Mouse (Mus musculus) macrophage (primary cell): ENCODE results near the gene Fancd2. TPM values are rescaled to one million over a fixed set of nuclear protein-coding genes. Genes with fewer than 3 reads are reported as not detected.

ENCODE experiments used
- H3K27ac ChIP-seq: fragments of 350-480 bp; formaldehyde crosslinking; 2 replicates; pipeline ENCODE4 v1.9.0; 2021
- H3K36me3 ChIP-seq: fragments of 350-480 bp; formaldehyde crosslinking; 2 replicates; pipeline ENCODE4 v1.9.0; 2021; ENCODE audit errors: inconsistent target
- H3K4me3 ChIP-seq: fragments of 350-480 bp; formaldehyde crosslinking; 2 replicates; pipeline ENCODE4 v1.9.0; 2021; ENCODE audit errors: inconsistent target
- H3K79me2 ChIP-seq: fragments of 350-480 bp; formaldehyde crosslinking; 2 replicates; pipeline ENCODE4 v1.9.0; 2021; ENCODE audit errors: inconsistent target
- WGBS: methylation state at CpG from one replicate; pipeline ENCODE4 v1.1.7; 2026; ENCODE audit warnings: inconsistent platforms; ENCODE audit not compliant: missing documents; 5-methylcytosine and 5-hydroxymethylcytosine counted together
- polyA plus RNA-seq: library from polyadenylated mRNA; stranded (reverse); fragments of 250-400 nt; gene quantifications from 3 replicates; pipeline ENCODE4 v1.2.4, GENCODE M21; 2018; ENCODE audit warnings: inconsistent platforms

Fancd2 gene
- polyA plus RNA-seq, 1 experiment from 2014 or later: 0.72 TPM

GRCm38 (mm10) chr6:113576044-113576443 is 44.6 kb downstream of the Fancd2 start:
- Histone ChIP-seq H3K36me3 (no peaks in the 10 kb centered on the region), H3K27ac (no peak overlapping the region), H3K79me2 (no peaks in the 10 kb centered on the region), H3K4me3 (no peak overlapping the region)
- 97% methylated on average over 6 of the region's 6 CpGs for WGBS

GRCm38 (mm10) chr6:113579306-113579705 is 47.8 kb downstream of the Fancd2 start:
- Histone ChIP-seq H3K27ac (no peak overlapping the region), H3K4me3 (no peak overlapping the region), H3K36me3 (no peaks in the 10 kb centered on the region), H3K79me2 (no peaks in the 10 kb centered on the region)
- WGBS: 94% methylated on average over 3 of the region's 3 CpGs

DNA sequence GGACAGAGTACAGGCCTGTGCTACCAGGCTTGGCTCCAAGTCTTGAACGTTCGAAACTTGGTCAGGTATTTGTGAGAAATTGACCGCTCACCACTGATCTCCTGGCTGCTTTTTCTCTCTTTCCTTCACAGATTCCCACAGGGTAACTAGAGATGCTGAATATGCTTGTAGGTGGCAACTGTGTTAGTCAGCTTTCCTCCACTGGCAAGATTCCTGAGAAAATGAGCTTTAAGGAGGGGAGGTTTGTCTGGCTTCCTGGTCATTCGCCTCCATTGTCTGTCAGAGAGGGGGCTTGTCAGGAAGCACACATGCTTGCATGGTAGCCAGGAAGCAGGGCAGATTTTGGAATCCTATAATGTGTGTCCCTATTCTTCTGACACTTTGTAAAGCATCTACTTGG is 51.5 kb downstream of the Fancd2 start:
- Histone ChIP-seq H3K79me2 (no peaks in the 10 kb centered on the region), H3K4me3 (no peak overlapping the region), H3K27ac (no peak overlapping the region), H3K36me3 (no peaks in the 10 kb centered on the region)
- 98% methylated on average over 4 of the region's 4 CpGs for WGBS

GRCm38 (mm10) chr6:113585065-113585464 is 53.6 kb downstream of the Fancd2 start:
- H3K4me3 ChIP-seq: no peak overlapping the region
- 95% methylated on average over 5 of the region's 5 CpGs for WGBS
- no peaks in the 10 kb centered on the region for H3K36me3 ChIP-seq

DNA sequence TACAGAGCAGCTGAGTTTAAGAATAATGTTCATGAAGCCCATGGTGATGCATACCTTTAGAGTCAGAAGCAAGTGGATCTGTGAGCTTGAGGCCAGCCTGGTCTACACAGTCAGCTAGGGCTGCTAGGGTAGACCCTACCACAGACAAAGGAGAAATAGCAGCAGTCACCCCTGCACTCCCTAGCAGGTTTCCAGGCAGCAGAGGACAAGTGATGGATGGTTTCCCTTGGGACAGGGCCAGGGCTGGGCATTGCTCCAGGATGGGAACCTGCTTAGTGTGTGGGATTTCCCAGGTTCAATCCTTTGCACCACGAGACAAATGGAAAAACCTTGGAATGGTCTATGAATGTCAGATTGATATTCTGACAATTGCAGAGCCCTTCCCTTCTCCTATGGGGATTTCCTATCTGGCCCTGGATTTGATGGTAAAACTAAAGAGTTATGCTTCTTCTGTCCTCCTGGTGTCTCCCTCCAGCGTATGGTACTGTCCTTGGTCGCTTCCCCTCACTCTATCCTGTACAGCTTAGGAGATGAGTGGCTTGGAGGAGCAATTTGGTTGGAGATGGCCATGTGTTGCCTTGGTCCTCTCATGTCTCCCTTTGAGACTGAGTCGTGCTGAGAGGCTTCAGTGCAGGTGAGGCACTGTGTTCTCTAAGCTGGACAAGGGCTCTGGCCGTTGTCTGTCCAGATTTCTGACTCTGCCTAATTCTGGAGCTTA is 55.1 kb downstream of the Fancd2 start:
- WGBS: 94% methylated on average over 4 of the region's 5 CpGs
- H3K4me3 ChIP-seq: no peak overlapping the region
- no peaks in the 10 kb centered on the region for H3K79me2 ChIP-seq
- H3K27ac ChIP-seq: no peak overlapping the region
- H3K36me3 ChIP-seq: no peaks in the 10 kb centered on the region

More at GRCm38 (mm10) chr6:113585065-113585464, 53.6 kb downstream of the Fancd2 start:
- H3K27ac ChIP-seq: no peak overlapping the region
- no peaks in the 10 kb centered on the region for H3K79me2 ChIP-seq

- no peaks in the 10 kb centered on the region for H3K36me3 ChIP-seq
- no peaks in the 10 kb centered on the region for H3K79me2 ChIP-seq
- WGBS: 97% methylated on average over 2 of the region's 2 CpGs
- H3K27ac ChIP-seq: no peak overlapping the region
- H3K4me3 ChIP-seq: no peak overlapping the region
Measured at GRCm38 (mm10) chr6:113592637-113593036, 61.2 kb downstream of the Fancd2 start.

DNA sequence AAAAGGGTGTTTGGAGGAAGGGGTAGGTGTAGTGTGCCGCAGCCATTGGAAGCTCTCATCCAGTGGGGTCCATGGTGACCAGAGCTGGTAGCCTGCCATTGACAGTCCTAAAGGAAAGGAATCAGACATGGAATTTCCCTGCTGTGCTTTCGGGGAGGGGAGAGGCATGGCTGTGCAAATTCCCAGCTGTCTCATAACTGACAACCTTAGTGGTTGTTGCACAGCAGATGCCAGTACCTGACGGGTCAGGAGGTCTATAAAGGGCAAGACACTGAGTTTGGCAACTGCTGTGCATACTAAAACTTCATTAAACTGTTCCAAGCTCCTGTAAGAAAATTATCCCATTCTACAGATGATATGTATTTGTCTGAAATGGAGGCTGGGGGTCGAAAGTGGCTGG is 66.5 kb downstream of the Fancd2 start:
- WGBS: 91% methylated on average over 4 of the region's 4 CpGs
- Histone ChIP-seq H3K4me3 (no peak overlapping the region), H3K36me3 (no peaks in the 10 kb centered on the region), H3K79me2 (no peaks in the 10 kb centered on the region), H3K27ac (no peak overlapping the region)

DNA sequence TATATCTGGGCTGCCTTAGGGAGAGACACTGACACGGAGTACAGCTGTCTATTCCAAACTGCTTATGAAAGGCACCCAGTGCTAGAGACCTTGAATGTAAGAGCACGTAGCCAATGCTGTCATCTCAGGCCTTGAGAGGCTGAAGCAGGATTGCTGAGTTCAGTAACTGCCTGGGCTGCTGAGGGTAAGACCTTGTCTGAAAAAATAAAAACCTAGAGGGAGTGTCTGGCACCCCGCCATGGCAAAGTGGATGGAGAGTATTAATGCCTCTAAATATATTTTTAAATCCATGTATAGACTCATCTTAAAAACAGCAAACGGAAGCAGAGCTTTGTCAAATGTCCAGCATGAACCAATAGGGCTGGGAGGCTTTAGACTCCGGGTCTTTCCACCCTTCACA is 68.4 kb downstream of the Fancd2 start:
- no peak overlapping the region for H3K4me3 ChIP-seq
- no peaks in the 10 kb centered on the region for H3K36me3 ChIP-seq
- H3K27ac ChIP-seq: no peak overlapping the region
- WGBS: 99% methylated on average over 5 of the region's 5 CpGs
- H3K79me2 ChIP-seq: peaks cover under 1% of the 10 kb centered on the region; the same call in 1 of the 2 replicates

DNA sequence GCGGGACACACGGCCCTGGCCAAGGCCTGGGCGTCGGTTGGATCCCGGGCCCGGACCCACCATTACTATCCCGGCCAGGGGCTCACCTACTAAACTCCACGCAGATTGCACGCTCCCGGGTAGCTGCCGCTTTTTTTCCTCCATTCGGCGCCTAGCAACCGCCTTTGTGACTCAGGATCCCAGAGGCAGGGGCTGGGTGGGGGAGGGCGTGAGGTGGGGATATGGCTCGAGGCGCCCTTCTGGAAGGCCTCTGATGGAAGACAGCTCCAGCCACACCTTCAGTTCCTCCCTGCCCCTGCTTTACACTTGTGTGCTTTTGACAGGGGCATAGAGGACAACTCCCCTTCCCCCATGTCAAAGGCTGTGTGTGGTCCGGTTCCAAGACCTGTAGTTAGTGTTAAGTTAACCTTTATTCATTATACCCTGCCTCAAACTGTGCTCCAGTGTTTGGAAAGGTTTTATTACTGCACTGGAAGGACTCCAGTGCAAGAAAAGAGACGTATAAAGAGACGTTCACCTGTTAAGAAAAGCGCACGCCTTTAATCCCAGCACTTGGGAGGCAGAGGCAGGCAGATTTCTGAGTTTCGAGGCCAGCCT is 69.2 kb downstream of the Fancd2 start, which contains the start of gene Fancd2os:
Fancd2os (minus strand) TSS at position 173 of the 597 bp plus-strand sequence.
- no peak within 1 kb of the TSS for H3K4me3 ChIP-seq
- H3K27ac ChIP-seq: no peak within 1 kb of the TSS
- WGBS: 88% methylated on average over 23 of the region's 23 CpGs
- no peaks in the 10 kb centered on the region for H3K36me3 ChIP-seq
- H3K79me2 ChIP-seq: peaks cover 8% of the 10 kb centered on the region

- H3K4me3 ChIP-seq: no peak overlapping the region
- peaks cover 30% of the 10 kb centered on the region for H3K79me2 ChIP-seq
- no peak overlapping the region for H3K27ac ChIP-seq
- WGBS: 93% methylated on average over 6 of the region's 6 CpGs
- H3K36me3 ChIP-seq: no peaks in the 10 kb centered on the region
Measured at GRCm38 (mm10) chr6:113602821-113603220, 71.3 kb downstream of the Fancd2 start.

DNA sequence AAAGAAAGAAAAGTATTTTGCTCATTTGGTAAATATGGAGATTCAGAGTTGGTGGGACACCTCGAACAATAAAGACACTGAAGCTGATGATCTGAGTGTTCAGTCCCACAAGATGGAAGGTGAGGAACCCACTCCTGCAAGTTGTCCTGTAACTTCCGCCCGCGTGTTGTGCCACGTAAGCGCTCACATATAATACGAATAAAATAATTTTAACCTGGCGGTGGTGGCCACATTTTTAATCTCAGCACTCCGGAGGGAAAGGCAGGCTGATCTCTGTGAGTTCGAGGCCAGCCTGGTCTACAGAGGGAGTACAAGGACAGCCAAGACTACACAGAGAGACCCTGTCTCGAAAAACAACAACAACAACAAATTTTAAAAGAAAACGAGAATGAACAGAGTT is 72.5 kb downstream of the Fancd2 start:
- Histone ChIP-seq H3K36me3 (no peaks in the 10 kb centered on the region), H3K27ac (peak overlapping the region; percentile 22; the same call in 1 of the 2 replicates), H3K4me3 (peak overlapping the region; percentile 87), H3K79me2 (peaks cover 42% of the 10 kb centered on the region)
- WGBS: 73% methylated on average over 12 of the region's 12 CpGs

GRCm38 (mm10) chr6:113604432-113605223 is 73.1 kb downstream of the Fancd2 start, which contains the start of gene Brk1:
TSS of gene Brk1 (plus strand) at chr6:113604772.
- Histone ChIP-seq H3K27ac (peak within 1 kb of the TSS; percentile 42; the same call in 1 of the 2 replicates), H3K79me2 (peaks cover 48% of the 10 kb centered on the region), H3K36me3 (no peaks in the 10 kb centered on the region), H3K4me3 (peak within 1 kb of the TSS; percentile 87)
- 2% methylated on average over 65 of the region's 65 CpGs for WGBS

- H3K36me3 ChIP-seq: no peaks in the 10 kb centered on the region; the same call in 1 of the 2 replicates
- peak overlapping the region; percentile 87 for H3K4me3 ChIP-seq
- H3K79me2 ChIP-seq: peaks cover 54% of the 10 kb centered on the region
- 3% methylated on average over 10 of the region's 10 CpGs for WGBS
- peak overlapping the region; percentile 42; the same call in 1 of the 2 replicates for H3K27ac ChIP-seq
Measured at GRCm38 (mm10) chr6:113605224-113605545, 73.7 kb downstream of the Fancd2 start.

DNA sequence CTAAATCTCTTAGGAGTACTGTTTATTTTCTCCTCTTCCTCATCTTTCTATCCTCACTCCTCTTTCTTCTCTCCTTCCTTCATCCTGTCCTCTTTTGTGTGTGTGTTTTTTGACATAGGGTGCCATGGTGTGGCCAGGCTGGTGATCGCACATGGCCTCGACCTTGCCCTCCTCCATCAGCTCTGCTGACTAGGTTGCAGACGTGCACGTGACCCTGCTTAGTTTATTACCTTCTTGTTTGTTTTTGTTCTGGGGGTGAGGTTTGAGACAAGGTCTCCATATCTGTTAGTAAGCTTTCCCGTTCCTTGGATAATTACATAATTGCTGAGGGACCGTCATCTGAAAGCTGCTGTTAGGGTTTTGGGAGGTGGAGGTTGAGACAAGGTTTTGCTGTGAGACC is 77.4 kb downstream of the Fancd2 start:
- Histone ChIP-seq H3K36me3 (peaks cover 9% of the 10 kb centered on the region; the same call in 1 of the 2 replicates), H3K27ac (no peak overlapping the region), H3K79me2 (peaks cover 91% of the 10 kb centered on the region), H3K4me3 (no peak overlapping the region)
- WGBS: 91% methylated on average over 6 of the region's 6 CpGs

- 96% methylated on average over 7 of the region's 7 CpGs for WGBS
- H3K27ac ChIP-seq: no peak overlapping the region
- H3K36me3 ChIP-seq: peaks cover 13% of the 10 kb centered on the region; the same call in 1 of the 2 replicates
- peaks cover 95% of the 10 kb centered on the region for H3K79me2 ChIP-seq
- no peak overlapping the region for H3K4me3 ChIP-seq
Measured at GRCm38 (mm10) chr6:113609293-113609692, 77.8 kb downstream of the Fancd2 start.
